Comparison of ENCODE assay signal across 20 mouse cellular contexts in genomic region chr13:114158111-114158730, GRCm38 (mm10).
A peak's percentile ranks its signal among the peaks of the same experiment; 100 is the strongest.
DNase-seq lines count a peak whose midpoint lies in the region; ATAC-seq and TF ChIP-seq lines count a peak whose summit lies in the region.
"Had no signal": no experiment of that assay in that cellular context is flagged by ENCODE, and none has a peak within 500 bp of the region (broad histone marks: within the 10 kb centered on the region; RNA-seq: fewer than 3 reads in every experiment).

No protein-coding gene starts in this region.

- no peak overlapping the region for H3K4me3 ChIP-seq in intestine, embryonic 14.5 days (ENCODE audit: low read depth, low read length)
- no peak overlapping the region for H3K4me3 ChIP-seq in intestine, postnatal 0 days (ENCODE audit: low read depth, low read length)
- H3K4me3 ChIP-seq: forebrain, embryonic 12.5 days; hindbrain, embryonic 15.5 days; midbrain, embryonic 10.5 days had no signal

- TF ChIP-seq CTCF in intestine, postnatal 0 days (IDR thresholded peaks at IDR 0.05; ENCODE audit: low read depth) = no peak

- no peak for ATAC-seq in intestine, embryonic 14.5 days (replicated peaks; ENCODE audit: low FRiP score, low TSS enrichment, low read depth)
- ATAC-seq in intestine, postnatal 0 days = no peak
- no peak for ATAC-seq in erythroid progenitor cell, adult 5-6 weeks (replicated peaks; ENCODE audit: low FRiP score, poor library complexity, severe bottlenecking)

- peaks cover 3% of the 10 kb centered on the region; the same call in 1 of the 2 replicates for H3K4me1 ChIP-seq in intestine, embryonic 14.5 days (replicated peaks; ENCODE audit: control insufficient read depth, insufficient read depth, low read length)
- H3K4me1 ChIP-seq in intestine, postnatal 0 days (replicated peaks; ENCODE audit: control insufficient read depth, insufficient read depth, low read length) = no peaks in the 10 kb centered on the region
- H3K4me1 ChIP-seq: midbrain, embryonic 10.5 days had no signal

- peak; percentile 6 for DNase-seq in adrenal gland, postnatal 14 days
- DNase-seq in adrenal gland, adult 2 months = no peak
- peak; percentile 39 for DNase-seq in intestine, embryonic 14.5 days (ENCODE audit: low spot score)
- peak; percentile 16 for DNase-seq in MN1 (ENCODE audit: low spot score)
- DNase-seq in fat pad, adult 2 months (ENCODE audit: extremely low read depth, low read depth, low spot score) = peak; percentile 18
- no peak for DNase-seq in urinary bladder, postnatal 10 days (ENCODE audit: low spot score)
- DNase-seq: adrenal gland, postnatal 36 days; cerebellum, adult 9-11 months; kidney, adult 2 months; kidney, postnatal 25 days; liver; lung, embryonic 14.5 days; lung, postnatal 4 days; right cerebral cortex, adult 18-20 months; thymus, adult 18-20 months had no signal

- no peaks in the 10 kb centered on the region for H3K36me3 ChIP-seq in intestine, embryonic 14.5 days (ENCODE audit: control insufficient read depth, insufficient read depth, low read length)
- peaks cover 8% of the 10 kb centered on the region; the same call in 1 of the 2 replicates for H3K36me3 ChIP-seq in intestine, postnatal 0 days (ENCODE audit: control insufficient read depth, insufficient read depth)
- H3K36me3 ChIP-seq: hindbrain, embryonic 15.5 days had no signal

- no peak overlapping the region for H3K27ac ChIP-seq in intestine, embryonic 14.5 days (ENCODE audit: low read depth)
- no peak overlapping the region for H3K27ac ChIP-seq in intestine, postnatal 0 days (ENCODE audit: low read depth, low read length)
- H3K27ac ChIP-seq: forebrain, embryonic 12.5 days; hindbrain, embryonic 15.5 days; midbrain, embryonic 10.5 days had no signal

- WGBS in intestine, embryonic 14.5 days = 87% methylated on average over 9 of the region's 9 CpGs
- 87% methylated on average over 9 of the region's 9 CpGs for WGBS in intestine, postnatal 0 days

- no peaks in the 10 kb centered on the region for H3K27me3 ChIP-seq in intestine, embryonic 14.5 days (replicated peaks; ENCODE audit: control insufficient read depth, insufficient read depth, low read length)
- no peaks in the 10 kb centered on the region for H3K27me3 ChIP-seq in intestine, postnatal 0 days (replicated peaks; ENCODE audit: control insufficient read depth, insufficient read depth, low read length)
- H3K27me3 ChIP-seq: forebrain, embryonic 12.5 days; hindbrain, embryonic 15.5 days had no signal

- no peak overlapping the region for H3K4me2 ChIP-seq in intestine, embryonic 14.5 days (ENCODE audit: low read length)
- H3K4me2 ChIP-seq in intestine, postnatal 0 days (replicated peaks; ENCODE audit: low read depth) = no peak overlapping the region
- H3K4me2 ChIP-seq: forebrain, embryonic 12.5 days; hindbrain, embryonic 15.5 days; lung, embryonic 14.5 days had no signal

- no peaks in the 10 kb centered on the region for H3K9me3 ChIP-seq in intestine, embryonic 14.5 days (ENCODE audit: control insufficient read depth, low read length)
- H3K9me3 ChIP-seq in intestine, postnatal 0 days (ENCODE audit: control insufficient read depth) = no peaks in the 10 kb centered on the region
- H3K9me3 ChIP-seq: forebrain, embryonic 12.5 days; hindbrain, embryonic 15.5 days; midbrain, embryonic 10.5 days had no signal

- no peak overlapping the region for H3K9ac ChIP-seq in intestine, embryonic 14.5 days (ENCODE audit: low read length)
- H3K9ac ChIP-seq in intestine, postnatal 0 days (ENCODE audit: low read depth, low read length) = no peak overlapping the region
- H3K9ac ChIP-seq: forebrain, embryonic 12.5 days; hindbrain, embryonic 15.5 days; lung, embryonic 14.5 days had no signal

Comparison
In these comparisons a context has a peak if more than half of its experiments do, and no peak if none do; other contexts are left out.
1. DNase-seq: peak in adrenal gland, postnatal 14 days (single experiment), intestine, embryonic 14.5 days (single experiment), MN1 (single experiment) and fat pad, adult 2 months (single experiment); none in adrenal gland, adult 2 months (single experiment) and urinary bladder, postnatal 10 days (single experiment).